Mouse (Mus musculus) myocyte (in vitro differentiated cells): ENCODE data around the gene 4930590J08Rik. TPM values are rescaled to one million over a fixed set of nuclear protein-coding genes. Genes with fewer than 3 reads are reported as not detected.

ENCODE experiments used
- H3K27me3 ChIP-seq: one replicate; pipeline ENCODE4 v1.6.1; 2011; ENCODE audit not compliant: control insufficient read depth, insufficient read depth, insufficient read length
- H3K36me3 ChIP-seq: one replicate; pipeline ENCODE4 v1.6.1; 2011; ENCODE audit not compliant: control insufficient read depth, insufficient read depth
- H3K4me2 ChIP-seq: one replicate; pipeline ENCODE4 v1.6.1; 2011; ENCODE audit warnings: low read depth, control low read depth
- H3K4me3 ChIP-seq: one replicate; pipeline ENCODE4 v1.5.1; 2011; ENCODE audit warnings: mild to moderate bottlenecking, control low read depth, moderate library complexity
- H3K79me2 ChIP-seq: one replicate; pipeline ENCODE4 v1.6.1; 2011; ENCODE audit not compliant: control insufficient read depth, insufficient read depth
- H3ac ChIP-seq: one replicate; pipeline ENCODE4 v1.6.1; 2011; ENCODE audit not compliant: control insufficient read depth, insufficient read length
- CEBPB ChIP-seq: IDR thresholded peaks from 2 replicates; pipeline ENCODE4 v1.6.1; 2011; ENCODE audit warnings: mild to moderate bottlenecking, moderate library complexity; ENCODE audit not compliant: poor library complexity, insufficient read depth, severe bottlenecking
- E2F4 ChIP-seq: IDR thresholded peaks from one replicate; pipeline ENCODE4 v1.6.1; 2011; ENCODE audit warnings: mild to moderate bottlenecking, control low read depth, moderate library complexity; ENCODE audit not compliant: insufficient read depth
- MAX ChIP-seq: IDR thresholded peaks from one replicate; pipeline ENCODE4 v1.6.1; 2011; ENCODE audit warnings: low read depth, mild to moderate bottlenecking, control low read depth
- MYOD1 ChIP-seq, 3 experiments: IDR thresholded peaks; one replicate each; pipeline ENCODE4 v1.6.1; 2011; ENCODE audit warnings: control low read depth in 2 of 3, low read depth in 2 of 3, mild to moderate bottlenecking in 2 of 3, moderate library complexity in 1 of 3; ENCODE audit not compliant: insufficient read length in 2 of 3, control insufficient read depth in 1 of 3
- MYOG ChIP-seq, 3 experiments: IDR thresholded peaks; one replicate each; pipeline ENCODE4 v1.6.1; 2011; ENCODE audit warnings: control low read depth in 2 of 3, low read depth in 2 of 3, mild to moderate bottlenecking in 2 of 3; ENCODE audit not compliant: insufficient read length in 2 of 3, control insufficient read depth in 1 of 3, insufficient read depth in 1 of 3
- POLR2A ChIP-seq: IDR thresholded peaks from one replicate; pipeline ENCODE4 v1.6.1; 2011; ENCODE audit warnings: low read depth, mild to moderate bottlenecking, control low read depth, moderate library complexity; ENCODE audit not compliant: insufficient read length
- POLR2AphosphoS2 ChIP-seq: IDR thresholded peaks from one replicate; pipeline ENCODE4 v1.6.1; 2011; ENCODE audit warnings: low read depth, control low read depth; ENCODE audit not compliant: insufficient read length
- REST ChIP-seq: IDR thresholded peaks from one replicate; pipeline ENCODE4 v1.6.1; 2011; ENCODE audit warnings: mild to moderate bottlenecking, control low read depth, moderate library complexity; ENCODE audit not compliant: insufficient read depth, insufficient read length
- SRF ChIP-seq: IDR thresholded peaks from one replicate; pipeline ENCODE4 v1.6.1; 2011; ENCODE audit warnings: low read depth; ENCODE audit not compliant: control insufficient read depth, insufficient read length
- TCF12 ChIP-seq: IDR thresholded peaks from one replicate; pipeline ENCODE4 v1.6.1; 2011; ENCODE audit warnings: mild to moderate bottlenecking, control low read depth; ENCODE audit not compliant: poor library complexity, insufficient read depth, severe bottlenecking
- TCF3 ChIP-seq: IDR thresholded peaks from one replicate; pipeline ENCODE4 v1.6.1; 2011; ENCODE audit warnings: low read depth, control low read depth; ENCODE audit not compliant: insufficient read length
- USF1 ChIP-seq: IDR thresholded peaks from one replicate; pipeline ENCODE4 v1.6.1; 2011; ENCODE audit warnings: low read depth, mild to moderate bottlenecking, control low read depth, moderate library complexity
- polyA plus RNA-seq: library from polyadenylated mRNA; unstranded; fragments of >200 nt; fragmentation: generic; extraction: Trizol; gene quantifications from one replicate; pipeline ENCODE4 v1.2.1, GENCODE M21; 2012; ENCODE audit warnings: missing spikeins

4930590J08Rik gene
- polyA plus RNA-seq, 1 experiment = 0.32 TPM

DNA sequence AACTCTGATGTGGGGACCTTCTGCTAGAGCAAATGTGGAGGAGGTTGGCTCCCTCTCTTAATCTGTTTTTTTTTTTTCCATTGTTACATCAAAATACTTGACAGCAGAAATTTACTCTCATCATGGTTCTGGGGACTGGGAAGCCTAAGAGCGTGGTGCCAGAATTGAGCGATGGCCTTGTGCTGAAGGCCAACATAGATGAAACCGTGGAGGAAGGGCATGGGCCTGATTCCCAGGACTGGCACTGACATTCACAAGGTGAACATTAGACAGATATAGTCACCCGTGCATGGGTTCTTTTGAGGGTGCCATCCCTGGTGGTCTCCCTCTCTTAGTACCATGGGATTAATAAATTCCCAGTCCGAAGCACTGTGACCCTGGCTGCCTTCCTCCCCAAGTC is 34.5 kb upstream of the 4930590J08Rik start:
- Histone ChIP-seq H3K79me2 (no peaks in the 10 kb centered on the region), H3ac (no peak overlapping the region), H3K36me3 (no peaks in the 10 kb centered on the region), H3K4me3 (no peak overlapping the region), H3K27me3 (peaks cover 58% of the 10 kb centered on the region), H3K4me2 (no peak overlapping the region)
- TF ChIP-seq MYOD1 (IDR thresholded peaks at IDR 0.05; ENCODE audit: control insufficient read depth in 1 of 3, insufficient read length in 2 of 3, low read depth in 2 of 3) (no peak), TCF12 (no peak)

DNA sequence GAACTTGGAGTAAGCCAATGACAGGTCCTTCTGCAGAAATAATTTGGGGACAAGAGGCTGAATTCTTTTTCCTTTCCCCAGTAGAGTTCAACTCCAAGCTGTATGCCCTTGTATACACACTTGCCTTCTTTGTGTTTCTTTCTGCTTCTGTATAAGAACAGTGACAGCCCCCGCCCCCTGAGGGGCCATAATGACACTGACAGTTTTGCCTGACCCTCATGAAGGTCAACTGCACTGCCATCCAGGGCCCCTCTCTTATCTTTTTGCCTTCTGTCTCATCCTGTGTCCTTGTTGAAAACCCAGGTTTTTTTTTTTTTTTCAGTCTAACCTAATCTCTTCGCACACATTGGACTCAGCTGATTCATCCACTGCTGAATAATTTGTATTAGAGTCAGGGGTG is 29.8 kb upstream of the 4930590J08Rik start:
- no peak for TF ChIP-seq POLR2A
- TF ChIP-seq TCF12 = no peak
- TF ChIP-seq USF1 = no peak
- no peak for TF ChIP-seq CEBPB
- TF ChIP-seq E2F4 = no peak
- TF ChIP-seq REST = no peak
- TF ChIP-seq SRF = no peak
- no peak for TF ChIP-seq MYOG (IDR thresholded peaks at IDR 0.05; ENCODE audit: control insufficient read depth in 1 of 3, insufficient read depth in 1 of 3, insufficient read length in 2 of 3, low read depth in 2 of 3)
- no peak for TF ChIP-seq POLR2AphosphoS2
- TF ChIP-seq MAX = no peak
- no peak overlapping the region for H3K4me3 ChIP-seq

DNA sequence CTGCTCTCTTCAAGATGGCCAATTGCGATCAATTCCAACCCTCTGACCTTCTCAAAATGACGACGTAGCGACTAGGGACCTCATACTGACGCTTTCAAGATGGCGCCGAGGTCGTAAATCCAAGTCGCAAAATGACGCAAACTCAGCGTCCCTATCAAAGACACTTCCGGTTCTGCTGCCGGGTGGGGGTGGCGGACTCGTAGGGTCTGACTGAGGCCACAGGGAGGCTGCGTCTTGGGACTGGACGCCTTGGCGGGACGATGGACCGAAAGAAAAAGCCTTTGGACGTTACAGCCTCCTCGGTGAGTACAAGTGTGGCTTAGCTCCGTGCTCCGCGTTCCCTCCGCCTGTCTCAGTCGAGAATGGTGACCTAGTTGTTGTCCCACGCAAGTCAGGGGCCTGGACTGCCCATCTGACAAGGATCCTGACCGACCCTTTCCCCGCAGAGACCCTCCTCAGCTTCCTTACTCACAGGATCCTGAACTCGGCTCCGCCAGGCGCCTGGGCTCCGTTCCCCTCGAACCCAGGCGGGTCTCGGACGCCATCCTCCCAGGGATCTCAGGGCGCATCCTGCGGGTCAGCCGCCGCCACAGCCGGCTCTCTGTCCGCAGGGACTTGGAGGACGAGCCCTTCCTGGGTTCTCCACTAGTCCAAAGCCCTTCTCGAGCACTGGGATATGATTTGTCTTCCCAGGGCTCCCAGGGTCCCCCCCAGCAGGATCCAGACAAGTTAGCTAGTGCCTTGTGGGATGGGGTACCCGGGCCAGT is 24.5 kb upstream of the 4930590J08Rik start, which contains the start of gene Ccdc174:
Gene Ccdc174 (plus strand): TSS at position 169 of the 767 bp plus-strand sequence.
- peaks cover 6% of the 10 kb centered on the region for H3K27me3 ChIP-seq
- peaks cover 17% of the 10 kb centered on the region for H3K79me2 ChIP-seq
- peak within 1 kb of the TSS; percentile 21 for H3ac ChIP-seq
- peak within 1 kb of the TSS; percentile 78 for H3K4me3 ChIP-seq
- peaks cover 24% of the 10 kb centered on the region for H3K36me3 ChIP-seq
- peak within 1 kb of the TSS; percentile 91 for H3K4me2 ChIP-seq
- TF ChIP-seq CEBPB (0 out of 2 replicates have a peak, but pooled peaks have one; percentile 3), POLR2AphosphoS2 (peak; percentile 93), POLR2A (peak; percentile 96), USF1 (no peak)

More for the DNA sequence above, 29.8 kb upstream of the 4930590J08Rik start:
- Histone ChIP-seq H3K4me2 (no peak overlapping the region), H3K79me2 (no peaks in the 10 kb centered on the region), H3K36me3 (no peaks in the 10 kb centered on the region), H3ac (no peak overlapping the region), H3K27me3 (peaks cover 42% of the 10 kb centered on the region)

DNA sequence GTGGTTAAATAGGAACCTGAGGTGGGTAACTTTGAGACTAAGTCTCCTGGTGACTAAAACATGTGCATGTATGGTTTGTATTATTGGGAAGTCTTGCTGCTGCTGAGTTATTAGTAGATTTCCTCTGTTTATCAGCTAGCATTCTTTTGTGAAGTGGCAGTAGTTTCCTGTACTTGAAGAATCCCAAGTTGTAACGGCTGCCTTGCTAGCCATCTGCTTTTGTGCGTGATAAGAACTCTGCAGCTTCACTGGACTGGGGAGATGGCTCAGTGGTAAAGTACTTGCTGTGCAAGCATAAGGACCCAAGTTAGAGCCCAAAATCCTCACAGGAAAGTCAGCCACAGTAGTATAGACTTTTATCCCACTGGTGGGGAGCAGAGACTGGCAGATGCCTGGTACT is 18.8 kb upstream of the 4930590J08Rik start:
- Histone ChIP-seq H3K36me3 (peaks cover 67% of the 10 kb centered on the region), H3K27me3 (no peaks in the 10 kb centered on the region), H3K79me2 (peaks cover 7% of the 10 kb centered on the region), H3ac (no peak overlapping the region), H3K4me3 (no peak overlapping the region), H3K4me2 (no peak overlapping the region)
- TF ChIP-seq POLR2AphosphoS2 = no peak
- TF ChIP-seq E2F4 = no peak
- TF ChIP-seq TCF12 = no peak
- TF ChIP-seq MAX = no peak
- no peak for TF ChIP-seq TCF3
- no peak for TF ChIP-seq CEBPB
- TF ChIP-seq MYOD1 (IDR thresholded peaks at IDR 0.05; ENCODE audit: control insufficient read depth in 1 of 3, insufficient read length in 2 of 3, low read depth in 2 of 3) = no peak
- no peak for TF ChIP-seq USF1
- TF ChIP-seq POLR2A = no peak
- TF ChIP-seq MYOG (IDR thresholded peaks at IDR 0.05; ENCODE audit: control insufficient read depth in 1 of 3, insufficient read depth in 1 of 3, insufficient read length in 2 of 3, low read depth in 2 of 3) = no peak
- TF ChIP-seq SRF = no peak

DNA sequence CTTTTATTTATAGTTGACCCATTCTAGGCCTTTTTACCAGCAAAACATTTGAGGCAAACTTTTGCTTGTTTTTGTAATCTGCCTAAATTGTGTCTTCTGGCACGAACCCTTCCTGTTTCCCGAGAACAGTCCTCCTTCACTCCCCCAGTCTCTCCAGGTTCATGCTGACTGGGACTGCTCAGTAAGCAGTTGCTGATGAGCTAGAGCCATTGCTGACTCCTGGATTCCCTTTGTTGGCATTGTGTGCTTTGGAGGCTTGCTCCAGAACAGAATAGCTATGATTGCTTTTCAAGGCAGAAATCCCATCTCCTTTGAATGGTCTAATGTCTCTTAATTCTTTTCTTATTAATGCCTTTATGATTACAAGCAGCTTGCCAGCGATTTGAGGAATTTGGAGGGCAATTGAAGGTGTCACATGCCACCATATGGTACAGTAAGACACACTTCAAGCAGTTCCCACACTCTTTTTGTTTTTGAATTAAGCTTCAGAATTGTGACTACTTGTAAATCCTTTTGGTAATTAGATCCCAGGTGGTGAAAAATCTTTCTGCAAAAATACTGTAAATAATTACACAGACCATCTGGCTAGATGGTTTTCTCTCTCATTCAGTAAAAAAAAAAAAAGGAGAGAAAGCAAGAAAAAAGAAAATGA is 13.2 kb upstream of the 4930590J08Rik start:
- H3K27me3 ChIP-seq = no peaks in the 10 kb centered on the region
- H3K4me3 ChIP-seq = no peak overlapping the region
- H3K79me2 ChIP-seq = no peaks in the 10 kb centered on the region
- TF ChIP-seq POLR2AphosphoS2 (no peak), MYOD1 (IDR thresholded peaks at IDR 0.05; ENCODE audit: control insufficient read depth in 1 of 3, insufficient read length in 2 of 3, low read depth in 2 of 3) (no peak), TCF3 (no peak), MAX (no peak), POLR2A (no peak), REST (no peak), USF1 (no peak), E2F4 (no peak), TCF12 (no peak), MYOG (IDR thresholded peaks at IDR 0.05; ENCODE audit: control insufficient read depth in 1 of 3, insufficient read depth in 1 of 3, insufficient read length in 2 of 3, low read depth in 2 of 3) (no peak), SRF (no peak), CEBPB (no peak)
- H3K4me2 ChIP-seq = no peak overlapping the region
- peaks cover 67% of the 10 kb centered on the region for H3K36me3 ChIP-seq
- no peak overlapping the region for H3ac ChIP-seq
